Mouse (Mus musculus) heart, postnatal 0 days (tissue): ENCODE results near the gene Rasgrp2. TPM values are rescaled to one million over a fixed set of nuclear protein-coding genes. Genes with fewer than 3 reads are reported as not detected.

Experiments
- ATAC-seq: fragments of 200-750 bp; cut with Nextera tagmentation; 2 replicates; pipeline ENCODE4 v1.8.0; 2017; ENCODE audit warnings: low read depth, moderate number of reproducible peaks, moderate library complexity; ENCODE audit not compliant: insufficient read depth
- DNase-seq: peaks from one replicate; pipeline ENCODE4 v3.0.0-alpha.2; 2016; ENCODE audit warnings: low spot score
- H3K27ac ChIP-seq: fragments of 300-500 bp; sonication (generic); 2 replicates; pipeline ENCODE4 v1.5.1; 2014; ENCODE audit warnings: low read depth, mild to moderate bottlenecking
- H3K27me3 ChIP-seq: fragments of 300-500 bp; sonication (generic); 2 replicates; pipeline ENCODE4 v1.6.1; 2014; ENCODE audit warnings: low read length, mixed read lengths; ENCODE audit not compliant: control insufficient read depth, insufficient read depth
- H3K36me3 ChIP-seq: fragments of 300-500 bp; sonication (generic); replicated peaks from 2 replicates; pipeline ENCODE4 v1.6.1; 2014; ENCODE audit warnings: low read length, mixed read lengths; ENCODE audit not compliant: control insufficient read depth, insufficient read depth
- H3K4me1 ChIP-seq: fragments of 300-500 bp; sonication (generic); 2 replicates; pipeline ENCODE4 v1.6.1; 2014; ENCODE audit warnings: antibody characterized with exemption; ENCODE audit not compliant: control insufficient read depth, insufficient read depth
- H3K4me2 ChIP-seq: fragments of 300-500 bp; sonication (generic); 2 replicates; pipeline ENCODE4 v1.6.1; 2014; ENCODE audit warnings: low read depth, mild to moderate bottlenecking, low read length, moderate library complexity
- H3K4me3 ChIP-seq: fragments of 300-500 bp; sonication (generic); 2 replicates; pipeline ENCODE4 v1.5.1; 2014; ENCODE audit warnings: low read depth, low read length
- H3K9ac ChIP-seq: fragments of 300-500 bp; sonication (generic); replicated peaks from 2 replicates; pipeline ENCODE4 v1.6.1; 2014; ENCODE audit warnings: low read depth, low read length, mixed read lengths
- H3K9me3 ChIP-seq: fragments of 300-500 bp; sonication (generic); replicated peaks from 2 replicates; pipeline ENCODE4 v1.6.1; 2016; ENCODE audit warnings: low read length; ENCODE audit not compliant: control insufficient read depth
- CTCF ChIP-seq: IDR thresholded peaks from 2 replicates; pipeline ENCODE4 v1.5.1; 2016; ENCODE audit warnings: antibody characterized with exemption, control low read depth, low read depth
- EP300 ChIP-seq: IDR thresholded peaks from 2 replicates; pipeline ENCODE4 v1.6.1; 2016; ENCODE audit warnings: antibody characterized with exemption, low read depth
- WGBS: fragments of 180-500 bp; shearing (Covaris S2); extraction: QIAGEN DNeasy Blood & Tissue Kit; methylation state at CpG from one replicate; pipeline ENCODE4 v1.1.7; 2014; 5-methylcytosine and 5-hydroxymethylcytosine counted together
- polyA plus RNA-seq: library from polyadenylated mRNA; unstranded; fragments of >200 nt; fragmentation: Nextera tagmentation; extraction: Ambion mirVana; gene quantifications from 2 replicates; pipeline ENCODE4 v1.2.1, GENCODE M21; 2015
- total RNA-seq: library from RNA; depleted of rRNA; stranded (reverse); fragments of >200 nt; gene quantifications from 2 replicates; pipeline ENCODE4 v1.2.3, GENCODE M21; 2014; ENCODE audit warnings: low replicate concordance

Rasgrp2 gene
- total and polyA plus RNA-seq, 2 experiments from 2014 or later = 55.5 to 55.6 TPM

DNA sequence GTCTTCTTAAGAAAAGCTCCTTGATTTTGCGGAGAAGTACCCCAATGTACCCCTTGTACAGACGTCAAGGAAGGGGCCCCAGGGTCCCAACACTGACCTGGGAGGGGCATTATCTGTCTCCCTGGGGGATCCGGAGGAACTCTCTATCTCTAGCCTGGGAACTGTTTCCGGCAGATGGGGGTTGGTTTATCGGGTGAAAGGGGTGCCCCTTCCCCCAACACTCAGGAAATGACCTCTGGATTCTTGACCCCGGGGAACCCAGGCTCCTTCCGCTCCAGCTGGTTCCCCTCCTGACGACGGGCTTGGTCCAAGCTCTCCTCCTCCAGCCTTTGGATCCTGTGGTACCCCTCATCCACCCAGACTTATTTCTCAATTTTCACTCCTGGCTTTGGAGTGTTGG is 2.8 kb downstream of the Rasgrp2 start:
- WGBS = 17% methylated on average over 9 of the region's 9 CpGs
- Histone ChIP-seq H3K9me3 (no peaks in the 10 kb centered on the region), H3K27ac (peak overlapping the region; percentile 49), H3K9ac (no peak overlapping the region; the same call in 1 of the 2 replicates), H3K4me1 (peaks cover 26% of the 10 kb centered on the region), H3K4me3 (peak overlapping the region; percentile 71), H3K4me2 (peak overlapping the region; percentile 99), H3K27me3 (no peaks in the 10 kb centered on the region), H3K36me3 (no peaks in the 10 kb centered on the region)
- ATAC-seq (no peak), DNase-seq (no peak)
- TF ChIP-seq CTCF = no peak
- TF ChIP-seq EP300 = no peak; the same call in 1 of the 2 replicates

DNA sequence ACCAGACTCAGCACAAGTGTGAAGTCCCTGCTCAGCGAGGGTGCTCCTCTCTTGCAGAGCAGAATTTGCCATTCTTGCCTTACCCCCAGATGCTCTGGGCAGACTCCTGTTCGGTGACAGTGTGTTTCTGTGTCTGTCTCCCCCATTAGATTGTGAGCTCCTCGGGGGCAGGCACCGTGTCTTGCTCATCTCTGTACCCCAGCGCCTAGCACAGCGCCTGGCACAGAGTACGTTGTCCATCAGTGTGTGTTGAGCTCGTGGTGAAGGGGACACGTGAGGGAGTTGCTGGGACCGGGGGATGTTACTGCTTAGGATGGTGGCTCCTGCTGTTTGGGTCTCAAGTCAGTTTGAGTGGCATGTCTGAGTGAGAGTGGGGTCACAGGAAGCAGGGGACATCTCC is 4.7 kb downstream of the Rasgrp2 start:
- Histone ChIP-seq H3K9ac (no peak overlapping the region), H3K4me2 (no peak overlapping the region), H3K9me3 (no peaks in the 10 kb centered on the region), H3K4me1 (peaks cover 17% of the 10 kb centered on the region), H3K36me3 (peaks cover 4% of the 10 kb centered on the region; the same call in 1 of the 2 replicates), H3K27ac (no peak overlapping the region), H3K4me3 (no peak overlapping the region), H3K27me3 (no peaks in the 10 kb centered on the region)
- ATAC-seq (no peak), DNase-seq (no peak)
- WGBS = 75% methylated on average over 10 of the region's 10 CpGs
- TF ChIP-seq CTCF = no peak
- no peak for TF ChIP-seq EP300

DNA sequence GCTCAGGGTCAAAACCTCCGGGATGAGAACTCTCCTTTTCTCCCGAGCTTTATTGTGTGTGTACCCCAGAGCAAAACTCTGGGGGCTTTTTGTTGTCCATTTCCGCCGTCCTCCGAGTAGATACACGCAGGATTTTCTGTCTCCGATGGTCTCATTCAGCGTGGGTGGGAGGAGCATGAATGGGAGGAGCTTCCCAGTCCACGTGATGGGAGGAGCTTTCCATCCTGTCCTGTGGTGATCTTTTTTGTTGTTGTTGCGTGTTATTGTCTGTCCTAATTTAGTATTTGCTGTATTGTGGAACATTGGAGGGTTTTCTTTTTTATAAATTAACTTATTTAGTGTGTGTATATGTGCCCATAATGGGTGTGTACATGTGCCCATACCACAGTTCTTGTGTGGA is 6.3 kb downstream of the Rasgrp2 start:
- 71% methylated on average over 10 of the region's 10 CpGs for WGBS
- no peaks in the 10 kb centered on the region for H3K9me3 ChIP-seq
- H3K4me2 ChIP-seq = no peak overlapping the region
- ATAC-seq (no peak), DNase-seq (no peak)
- H3K4me3 ChIP-seq = no peak overlapping the region
- H3K27ac ChIP-seq = no peak overlapping the region
- peaks cover 4% of the 10 kb centered on the region; the same call in 1 of the 2 replicates for H3K36me3 ChIP-seq
- peaks cover 11% of the 10 kb centered on the region for H3K4me1 ChIP-seq
- H3K9ac ChIP-seq = no peak overlapping the region
- H3K27me3 ChIP-seq = no peaks in the 10 kb centered on the region
- TF ChIP-seq EP300 = no peak
- no peak for TF ChIP-seq CTCF

DNA sequence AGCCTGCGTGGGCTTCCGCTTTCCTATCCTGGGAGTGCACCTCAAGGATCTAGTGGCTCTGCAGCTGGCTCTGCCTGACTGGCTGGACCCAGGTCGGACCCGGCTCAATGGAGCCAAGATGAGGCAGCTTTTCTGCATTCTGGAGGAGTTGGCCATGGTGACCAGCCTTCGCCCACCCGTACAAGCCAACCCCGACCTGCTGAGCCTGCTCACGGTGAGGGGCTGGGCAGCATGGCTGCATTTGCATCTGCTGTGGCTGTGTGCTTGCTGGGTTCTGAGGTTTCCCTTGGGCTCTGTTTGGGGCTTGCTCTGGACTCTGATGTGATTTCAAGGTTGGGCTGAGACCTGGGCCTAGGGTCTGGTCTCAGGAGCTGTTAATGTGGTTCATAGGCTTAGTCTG is 8.0 kb downstream of the Rasgrp2 start:
- Histone ChIP-seq H3K4me1 (no peaks in the 10 kb centered on the region), H3K4me3 (no peak overlapping the region), H3K27ac (no peak overlapping the region), H3K27me3 (no peaks in the 10 kb centered on the region), H3K4me2 (no peak overlapping the region), H3K9ac (no peak overlapping the region), H3K36me3 (peaks cover 8% of the 10 kb centered on the region; the same call in 1 of the 2 replicates), H3K9me3 (no peaks in the 10 kb centered on the region)
- WGBS = 84% methylated on average over 8 of the region's 8 CpGs
- DNase-seq (no peak), ATAC-seq (no peak)
- TF ChIP-seq CTCF (no peak), EP300 (no peak)

GRCm38 (mm10) chr19:6407816-6408510 is 8.8 kb downstream of the Rasgrp2 start:
- H3K36me3 ChIP-seq = peaks cover 8% of the 10 kb centered on the region; the same call in 1 of the 2 replicates
- H3K9ac ChIP-seq = no peak overlapping the region
- TF ChIP-seq EP300 (no peak), CTCF (no peak)
- H3K9me3 ChIP-seq = no peaks in the 10 kb centered on the region
- no peak overlapping the region for H3K4me3 ChIP-seq
- H3K27ac ChIP-seq = no peak overlapping the region
- no peak for DNase-seq
- no peaks in the 10 kb centered on the region for H3K4me1 ChIP-seq
- H3K27me3 ChIP-seq = no peaks in the 10 kb centered on the region
- WGBS = 71% methylated on average over 16 of the region's 16 CpGs
- no peak for ATAC-seq
- no peak overlapping the region for H3K4me2 ChIP-seq

GRCm38 (mm10) chr19:6408749-6409148 is 9.6 kb downstream of the Rasgrp2 start:
- H3K4me2 ChIP-seq = no peak overlapping the region
- H3K27me3 ChIP-seq = 0 out of 2 replicates have a peak, but pooled peaks cover 3% of the 10 kb centered on the region
- TF ChIP-seq EP300 (no peak), CTCF (no peak)
- H3K4me1 ChIP-seq = no peaks in the 10 kb centered on the region
- ATAC-seq (no peak), DNase-seq (no peak)
- WGBS = 75% methylated on average over 8 of the region's 8 CpGs
- no peak overlapping the region for H3K4me3 ChIP-seq
- H3K36me3 ChIP-seq = peaks cover 8% of the 10 kb centered on the region; the same call in 1 of the 2 replicates
- H3K27ac ChIP-seq = no peak overlapping the region
- no peaks in the 10 kb centered on the region for H3K9me3 ChIP-seq
- H3K9ac ChIP-seq = no peak overlapping the region
